Mouse (Mus musculus): ENCODE data around the gene Matn3. TPM values are rescaled to one million over a fixed set of nuclear protein-coding genes. Genes with fewer than 3 reads are reported as not detected.

The Matn3 gene
- polyA plus RNA-seq, 1 experiment from 2014 or later, result 3.0 TPM

DNA sequence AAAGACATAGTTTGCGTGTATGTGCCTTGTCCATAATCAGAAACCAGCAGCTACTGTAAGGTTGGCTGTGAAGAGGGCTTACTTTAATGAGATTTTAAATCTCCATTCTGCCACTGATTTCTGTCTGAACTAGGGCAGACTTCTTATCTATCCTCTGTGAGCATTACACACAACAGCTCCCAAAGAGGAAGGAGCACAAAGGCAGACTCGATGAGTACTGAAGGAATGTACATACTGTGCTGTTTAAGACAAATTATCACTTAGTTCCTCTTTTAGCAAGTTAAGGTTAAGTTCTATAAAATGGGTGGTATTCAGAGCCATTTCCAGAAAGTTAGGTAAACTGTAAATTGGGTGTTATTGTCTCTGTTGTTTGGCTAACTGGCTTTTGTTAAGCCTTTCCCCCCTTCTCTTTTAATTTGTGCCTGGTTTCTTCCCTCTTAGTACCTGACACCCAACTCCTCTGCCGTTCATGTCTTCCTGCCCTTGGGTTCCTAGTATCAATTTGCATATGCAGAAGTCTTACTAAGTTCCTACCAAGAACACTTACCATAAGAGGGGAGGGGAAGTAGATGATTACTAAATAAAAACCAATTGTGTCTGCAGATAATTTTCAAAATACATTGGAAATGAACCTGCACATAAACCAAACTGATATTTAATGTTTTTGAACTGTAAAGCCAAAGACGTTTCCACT, 5.9 kb upstream of the Matn3 start:
- H3K36me3 ChIP-seq (replicated peaks), result peaks cover 29% of the 10 kb centered on the region
- H3K4me1 ChIP-seq, result 0 out of 2 replicates have a peak, but pooled peaks cover under 1% of the 10 kb centered on the region
- no peak overlapping the region for H3K4me3 ChIP-seq
- no peak overlapping the region for H3K27ac ChIP-seq (replicated peaks)
- DNase-seq (ENCODE audit: low spot score), result no peak
- no peaks in the 10 kb centered on the region for H3K27me3 ChIP-seq (replicated peaks; ENCODE audit: low read depth, poor library complexity, severe bottlenecking)
- WGBS, result 67% methylated on average over 4 of the region's 4 CpGs
- no peaks in the 10 kb centered on the region for H3K9me3 ChIP-seq

- Histone ChIP-seq H3K36me3 (replicated peaks) (no peaks in the 10 kb centered on the region), H3K27ac (replicated peaks) (no peak overlapping the region), H3K4me3 (peak overlapping the region; percentile 64), H3K9me3 (no peaks in the 10 kb centered on the region), H3K27me3 (replicated peaks; ENCODE audit: low read depth, poor library complexity, severe bottlenecking) (peaks cover 19% of the 10 kb centered on the region), H3K4me1 (peaks cover 17% of the 10 kb centered on the region)
- DNase-seq (ENCODE audit: low spot score), result peak; percentile 9
- 59% methylated on average over 9 of the region's 9 CpGs for WGBS
Measured at GRCm38 (mm10) chr12:8947163-8947562, 566 bp upstream of the Matn3 start.

GRCm38 (mm10) chr12:8953136-8953535, 5.4 kb downstream of the Matn3 start:
- no peak overlapping the region for H3K27ac ChIP-seq (replicated peaks)
- H3K4me1 ChIP-seq, result peaks cover 13% of the 10 kb centered on the region
- no peaks in the 10 kb centered on the region for H3K9me3 ChIP-seq
- H3K27me3 ChIP-seq (replicated peaks; ENCODE audit: low read depth, poor library complexity, severe bottlenecking), result peaks cover 16% of the 10 kb centered on the region
- WGBS, result 40% methylated on average over 10 of the region's 10 CpGs
- peak; percentile 38 for DNase-seq (ENCODE audit: low spot score)
- H3K4me3 ChIP-seq, result no peak overlapping the region
- no peaks in the 10 kb centered on the region for H3K36me3 ChIP-seq (replicated peaks)

- H3K9me3 ChIP-seq, result no peaks in the 10 kb centered on the region
- 52% methylated on average over 9 of the region's 9 CpGs for WGBS
- H3K36me3 ChIP-seq (replicated peaks), result no peaks in the 10 kb centered on the region
- peaks cover 6% of the 10 kb centered on the region for H3K27me3 ChIP-seq (replicated peaks; ENCODE audit: low read depth, poor library complexity, severe bottlenecking)
- no peak overlapping the region for H3K27ac ChIP-seq (replicated peaks)
- H3K4me1 ChIP-seq, result peaks cover 9% of the 10 kb centered on the region
- no peak for DNase-seq (ENCODE audit: low spot score)
- H3K4me3 ChIP-seq, result no peak overlapping the region
Measured at GRCm38 (mm10) chr12:8954161-8954561, 6.4 kb downstream of the Matn3 start.

GRCm38 (mm10) chr12:8961607-8962316, 14.0 kb downstream of the Matn3 start:
- H3K4me3 ChIP-seq, result no peak overlapping the region
- no peak for DNase-seq (ENCODE audit: low spot score)
- H3K9me3 ChIP-seq, result no peaks in the 10 kb centered on the region
- H3K36me3 ChIP-seq (replicated peaks), result no peaks in the 10 kb centered on the region
- H3K27me3 ChIP-seq (replicated peaks; ENCODE audit: low read depth, poor library complexity, severe bottlenecking), result no peaks in the 10 kb centered on the region
- 71% methylated on average over 9 of the region's 9 CpGs for WGBS
- no peaks in the 10 kb centered on the region for H3K4me1 ChIP-seq
- no peak overlapping the region for H3K27ac ChIP-seq (replicated peaks)

DNA sequence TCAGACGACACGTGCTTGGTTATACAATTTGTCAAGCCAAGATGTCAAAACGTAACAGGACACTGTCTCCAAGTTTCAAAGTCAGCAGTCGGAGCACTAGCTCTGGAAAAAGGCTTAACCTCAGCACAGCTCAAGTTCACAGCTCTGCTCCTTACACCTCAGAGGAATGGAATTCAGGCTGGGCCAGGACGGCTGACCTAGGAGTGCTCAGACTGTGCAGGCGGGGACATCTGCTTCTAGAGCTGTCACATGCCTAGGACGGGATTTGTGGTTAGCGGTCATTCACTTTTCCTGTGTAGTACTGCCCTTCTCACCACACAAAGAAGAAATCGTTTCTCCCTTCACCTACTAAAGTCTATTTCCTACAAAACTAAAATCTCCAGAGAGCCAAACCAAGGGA, 22.1 kb downstream of the Matn3 start:
- Histone ChIP-seq H3K27ac (replicated peaks) (no peak overlapping the region), H3K4me1 (peaks cover 19% of the 10 kb centered on the region), H3K36me3 (replicated peaks) (no peaks in the 10 kb centered on the region), H3K27me3 (replicated peaks; ENCODE audit: low read depth, poor library complexity, severe bottlenecking) (no peaks in the 10 kb centered on the region), H3K4me3 (no peak overlapping the region), H3K9me3 (no peaks in the 10 kb centered on the region)
- WGBS, result 27% methylated on average over 9 of the region's 9 CpGs
- peak; percentile 70 for DNase-seq (ENCODE audit: low spot score)

- Histone ChIP-seq H3K27ac (replicated peaks) (peak within 1 kb of the TSS; percentile 75), H3K36me3 (replicated peaks) (peaks cover 8% of the 10 kb centered on the region; the same call in 1 of the 2 replicates), H3K4me1 (peaks cover 29% of the 10 kb centered on the region), H3K27me3 (replicated peaks; ENCODE audit: low read depth, poor library complexity, severe bottlenecking) (no peaks in the 10 kb centered on the region), H3K9me3 (no peaks in the 10 kb centered on the region), H3K4me3 (peak within 1 kb of the TSS; percentile 72)
- DNase-seq (ENCODE audit: low spot score), result peak; percentile 88
- under 1% methylated on average over 45 of the region's 45 CpGs for WGBS
Measured at GRCm38 (mm10) chr12:8973820-8974465, 26.2 kb downstream of the Matn3 start, which contains the start of gene Wdr35. Wdr35 (plus strand) TSS chr12:8973892.

DNA sequence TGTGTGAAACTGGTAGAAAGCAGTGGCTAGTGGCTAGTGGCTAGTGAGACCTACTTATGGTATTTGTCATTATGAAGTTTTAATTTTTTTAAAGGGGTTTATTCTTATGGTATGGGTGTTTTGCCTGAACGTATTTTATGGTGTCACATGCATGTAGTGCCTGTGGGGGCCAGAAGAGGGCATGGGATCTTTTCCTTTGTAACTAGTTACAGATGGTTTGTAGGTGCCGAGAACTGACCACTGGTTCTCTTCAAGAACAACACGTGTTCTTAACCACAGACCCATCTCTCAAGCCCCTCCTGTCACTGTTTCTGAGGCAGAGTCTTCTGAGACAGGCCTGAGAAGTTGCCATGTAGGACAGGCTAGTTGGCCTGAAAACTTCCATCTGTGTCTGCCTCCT, 27.3 kb downstream of the Matn3 start:
- no peaks in the 10 kb centered on the region for H3K9me3 ChIP-seq
- no peaks in the 10 kb centered on the region for H3K27me3 ChIP-seq (replicated peaks; ENCODE audit: low read depth, poor library complexity, severe bottlenecking)
- H3K4me1 ChIP-seq, result peaks cover 30% of the 10 kb centered on the region
- H3K4me3 ChIP-seq, result peak overlapping the region; percentile 72
- WGBS, result 89% methylated on average over 3 of the region's 3 CpGs
- H3K27ac ChIP-seq (replicated peaks), result no peak overlapping the region
- H3K36me3 ChIP-seq (replicated peaks), result peaks cover 19% of the 10 kb centered on the region; the same call in 1 of the 2 replicates
- DNase-seq (ENCODE audit: low spot score), result no peak

DNA sequence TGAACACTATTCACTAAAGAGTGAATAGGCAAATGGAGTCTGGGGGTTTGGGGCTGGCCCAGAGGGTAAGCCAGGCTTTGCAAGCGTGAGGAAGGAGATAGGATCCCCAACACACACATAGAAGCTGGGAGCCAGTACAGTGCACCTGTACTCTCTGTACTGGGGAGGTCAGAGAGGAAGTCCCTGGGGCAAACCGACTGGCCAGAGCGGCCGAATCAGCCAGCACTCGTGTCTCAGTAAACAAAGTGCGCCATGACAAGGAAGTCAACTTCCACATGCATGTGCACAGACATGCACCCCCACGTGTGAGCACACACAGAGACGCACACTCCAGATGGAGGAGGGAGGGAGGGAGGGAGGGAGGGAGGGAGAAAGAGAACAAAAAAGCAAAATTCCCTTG, 45.5 kb downstream of the Matn3 start:
- 77% methylated on average over 8 of the region's 8 CpGs for WGBS
- Histone ChIP-seq H3K9me3 (no peaks in the 10 kb centered on the region), H3K36me3 (replicated peaks) (peaks cover 16% of the 10 kb centered on the region), H3K4me1 (0 out of 2 replicates have a peak, but pooled peaks cover 3% of the 10 kb centered on the region), H3K4me3 (no peak overlapping the region), H3K27me3 (replicated peaks; ENCODE audit: low read depth, poor library complexity, severe bottlenecking) (no peaks in the 10 kb centered on the region), H3K27ac (replicated peaks) (no peak overlapping the region)
- DNase-seq (ENCODE audit: low spot score), result no peak

DNA sequence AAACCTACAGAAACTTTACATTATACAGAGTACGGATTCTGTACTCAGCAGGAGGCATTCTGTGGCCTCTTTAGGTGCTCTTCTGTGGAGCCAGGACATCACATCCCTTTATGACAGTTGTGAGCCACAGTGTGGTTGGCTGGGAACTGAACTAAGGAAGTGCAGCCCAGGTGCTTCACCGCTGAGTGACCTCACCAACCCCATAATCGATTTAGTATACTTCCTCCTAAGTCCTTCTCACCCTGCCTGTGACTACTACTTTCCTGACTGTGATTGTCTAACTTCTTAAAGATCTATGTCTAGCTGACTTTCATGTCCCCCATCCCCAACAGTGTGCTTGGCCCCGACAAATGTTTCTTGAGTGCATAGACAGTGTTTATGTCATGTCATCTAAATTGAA, 50.6 kb downstream of the Matn3 start:
- H3K4me3 ChIP-seq, result no peak overlapping the region
- WGBS, result 90% methylated on average over 4 of the region's 4 CpGs
- 0 out of 2 replicates have a peak, but pooled peaks cover 2% of the 10 kb centered on the region for H3K9me3 ChIP-seq
- DNase-seq (ENCODE audit: low spot score), result no peak
- no peak overlapping the region for H3K27ac ChIP-seq (replicated peaks)
- peaks cover 10% of the 10 kb centered on the region for H3K36me3 ChIP-seq (replicated peaks)
- H3K4me1 ChIP-seq, result 0 out of 2 replicates have a peak, but pooled peaks cover 1% of the 10 kb centered on the region
- H3K27me3 ChIP-seq (replicated peaks; ENCODE audit: low read depth, poor library complexity, severe bottlenecking), result no peaks in the 10 kb centered on the region

DNA sequence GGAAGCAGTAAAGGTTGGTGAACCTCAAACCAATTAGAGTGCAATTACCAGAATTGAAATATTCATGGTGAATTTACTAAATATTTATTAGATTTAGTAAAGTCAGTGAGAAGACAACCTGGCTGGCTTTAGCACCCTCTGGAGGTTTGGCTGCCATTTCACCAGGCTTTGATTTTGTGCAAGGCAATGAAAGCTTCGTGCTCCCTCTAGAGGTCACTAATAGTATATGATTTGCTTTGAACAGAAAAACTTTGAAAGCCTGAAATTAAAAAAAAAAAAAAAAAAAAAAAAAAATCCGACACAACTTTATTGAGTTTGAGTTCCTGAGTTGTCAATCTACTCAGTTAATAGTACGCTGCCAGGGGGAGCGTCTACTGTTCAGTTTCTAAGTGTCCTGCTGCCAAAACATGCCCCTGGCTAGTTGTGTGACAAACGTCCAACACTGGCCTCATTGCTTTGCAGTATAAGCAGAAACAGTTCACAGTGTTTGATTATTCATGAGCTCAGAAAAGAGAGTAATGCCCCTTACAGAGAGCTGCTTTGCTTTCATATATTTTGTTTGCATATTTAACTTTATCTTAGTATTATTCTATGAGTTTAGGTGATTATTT, 54.4 kb downstream of the Matn3 start:
- Histone ChIP-seq H3K4me1 (no peaks in the 10 kb centered on the region), H3K36me3 (replicated peaks) (peaks cover 7% of the 10 kb centered on the region), H3K9me3 (0 out of 2 replicates have a peak, but pooled peaks cover 2% of the 10 kb centered on the region), H3K27me3 (replicated peaks; ENCODE audit: low read depth, poor library complexity, severe bottlenecking) (no peaks in the 10 kb centered on the region), H3K27ac (replicated peaks) (no peak overlapping the region), H3K4me3 (no peak overlapping the region)
- DNase-seq (ENCODE audit: low spot score), result peak; percentile 66
- 12% methylated on average over 5 of the region's 5 CpGs for WGBS

DNA sequence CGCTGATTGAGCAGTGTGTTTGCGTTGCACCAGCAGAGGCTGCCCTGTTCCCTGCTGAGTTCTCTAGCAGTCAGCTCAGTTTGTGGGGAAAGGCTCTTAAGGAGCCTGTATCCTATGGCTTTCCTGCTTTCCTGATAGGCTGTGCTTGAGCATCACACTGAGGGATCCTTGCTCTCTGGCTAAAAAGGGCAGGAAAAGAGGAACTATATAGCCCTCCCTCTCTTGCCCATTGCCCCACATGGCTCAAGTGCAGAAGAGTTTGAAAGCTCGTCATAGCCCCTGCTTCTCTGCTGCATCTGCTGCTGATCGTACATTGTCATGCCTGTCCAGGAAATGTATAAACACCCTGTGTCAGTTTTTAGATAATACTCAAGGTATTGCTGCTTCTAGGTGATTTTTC, 59.4 kb downstream of the Matn3 start:
- no peak overlapping the region for H3K4me3 ChIP-seq
- no peak overlapping the region for H3K27ac ChIP-seq (replicated peaks)
- no peaks in the 10 kb centered on the region for H3K9me3 ChIP-seq
- H3K36me3 ChIP-seq (replicated peaks), result no peaks in the 10 kb centered on the region
- DNase-seq (ENCODE audit: low spot score), result no peak
- no peaks in the 10 kb centered on the region for H3K27me3 ChIP-seq (replicated peaks; ENCODE audit: low read depth, poor library complexity, severe bottlenecking)
- no peaks in the 10 kb centered on the region for H3K4me1 ChIP-seq
- 70% methylated on average over 4 of the region's 4 CpGs for WGBS

Measured in embryonic facial prominence, embryonic 10.5 days (tissue).